Mouse (Mus musculus) monocyte, adult 2 months (primary cell): ENCODE results near the gene Stxbp4.

ENCODE experiments used
- DNase-seq, 2 experiments: peaks; one replicate each; pipeline ENCODE4 v3.0.0; 2022; ENCODE audit warnings: low spot score in 2 of 2, low read depth in 1 of 2

The Stxbp4 gene

DNA sequence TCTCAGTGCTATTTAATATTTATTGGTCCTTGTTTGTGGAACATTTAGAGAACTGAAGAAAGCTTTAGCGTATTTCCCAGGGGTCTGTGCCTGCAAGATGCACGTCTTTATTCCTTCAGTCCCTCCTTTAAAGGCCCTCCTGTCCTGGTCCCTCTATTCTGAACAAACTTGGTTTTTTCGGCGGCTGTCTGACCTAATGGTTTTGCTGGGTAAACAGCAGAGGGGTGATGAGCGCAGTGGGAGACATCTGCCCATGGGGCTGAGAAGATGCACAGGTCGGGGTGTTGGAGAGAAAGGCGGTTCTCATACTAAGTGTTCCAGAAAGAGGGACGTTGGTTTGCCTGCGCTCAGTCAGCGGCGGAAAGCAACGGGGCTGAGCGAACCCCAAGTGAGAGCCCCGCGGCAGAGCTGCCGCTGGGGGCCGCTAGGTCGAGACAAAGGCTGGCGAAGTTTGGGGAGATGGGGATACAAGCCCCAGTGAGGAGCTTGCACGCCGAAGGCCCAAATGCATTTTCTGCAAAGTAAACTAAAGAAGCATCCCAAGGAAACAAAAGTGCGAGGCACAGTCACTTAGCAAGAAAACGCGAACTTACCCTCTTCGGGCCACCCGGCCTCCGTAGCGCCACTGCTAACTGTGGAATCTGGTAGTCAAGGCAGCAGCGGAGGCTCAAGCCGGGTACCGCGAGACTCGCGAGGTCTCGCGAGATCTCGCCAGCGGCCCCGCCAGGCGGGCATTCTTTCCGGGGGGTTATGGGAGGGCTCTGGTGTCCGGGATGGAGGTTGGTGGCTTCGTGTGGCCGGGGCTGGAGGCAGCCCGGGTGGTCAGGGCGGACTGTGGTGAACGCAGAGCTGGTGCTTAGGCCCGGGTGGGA, at the start of gene Stxbp4, which contains the start of gene Cox11:
Gene Stxbp4, minus strand, starts transcription at position 645 of the 872 bp plus-strand sequence.
Gene Cox11, plus strand, starts transcription at position 734 of the 872 bp plus-strand sequence.
- peak; percentile 60 to 76 for DNase-seq

DNA sequence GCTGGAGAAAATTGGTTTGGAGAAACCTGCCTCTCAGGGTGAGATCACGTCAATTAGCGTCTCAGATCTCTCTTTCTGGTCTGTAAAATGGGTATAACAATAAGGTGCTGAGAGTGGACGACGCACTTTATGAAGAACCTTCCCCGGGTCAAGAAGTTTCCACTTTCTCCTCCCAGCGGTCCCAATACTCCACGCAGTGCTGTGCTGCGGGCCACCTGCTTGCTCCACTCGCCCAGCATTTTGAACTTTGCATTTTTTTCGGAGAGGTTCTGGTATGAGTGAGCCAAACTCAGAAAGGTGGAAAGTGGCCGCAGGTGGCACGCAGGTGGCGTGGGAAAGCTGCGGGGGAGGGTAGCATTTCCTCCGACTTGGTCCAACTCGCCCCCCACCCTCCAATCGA, 49.2 kb upstream of the Stxbp4 start:
- no peak for DNase-seq

DNA sequence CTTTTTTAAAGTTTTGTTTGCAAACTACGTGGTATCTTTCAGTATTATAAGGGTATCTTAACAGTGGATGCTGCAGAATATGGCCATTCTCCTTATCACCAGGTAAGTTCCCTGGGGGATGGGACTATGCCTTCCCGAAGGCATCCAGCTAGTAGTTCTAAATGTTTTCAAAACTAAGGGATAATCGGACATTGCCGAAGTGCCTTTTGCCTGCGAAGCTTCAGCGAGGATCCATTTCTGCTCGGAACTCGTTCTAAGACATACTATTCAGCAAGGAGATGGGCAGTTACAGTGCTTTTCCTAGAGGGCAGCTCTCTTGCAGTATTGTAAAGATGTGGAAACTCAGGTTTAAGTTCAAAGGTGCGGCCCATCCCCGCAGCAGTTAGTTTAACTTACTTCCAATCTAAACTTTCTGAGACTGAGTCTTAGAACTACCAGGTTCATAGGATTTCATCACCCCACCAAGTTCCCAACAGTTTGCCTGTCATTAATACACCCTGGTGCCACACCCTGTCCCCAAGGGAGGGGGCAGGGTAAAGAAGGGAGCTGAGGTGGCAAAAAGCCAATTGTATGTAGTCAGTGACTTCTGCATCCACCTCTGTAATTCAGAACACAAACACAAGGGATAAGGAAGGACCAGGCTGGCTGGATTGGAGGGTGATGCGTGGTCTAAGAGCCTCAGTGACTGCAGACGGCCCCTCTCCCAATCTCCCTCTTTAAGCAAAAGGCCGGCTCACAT, 48.6 kb upstream of the Stxbp4 start:
- DNase-seq = no peak

DNA sequence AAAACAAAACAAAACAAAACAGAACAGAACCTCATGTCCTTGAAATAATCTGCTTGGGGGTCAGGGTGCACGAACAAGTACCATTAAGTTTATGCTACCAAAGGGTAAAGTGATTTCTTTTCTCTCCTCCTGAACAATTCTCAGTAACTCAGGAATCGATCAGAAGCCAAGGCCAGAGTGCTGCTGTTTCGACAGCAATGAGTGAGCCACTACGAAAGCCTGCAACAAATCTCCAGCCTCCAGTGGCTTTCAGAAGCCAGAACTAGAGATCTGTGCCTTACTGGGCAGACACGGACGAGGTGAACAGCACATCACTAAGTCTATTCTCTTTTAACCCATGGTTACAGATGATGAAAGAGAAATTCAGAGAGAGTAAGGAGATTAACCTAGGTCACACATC, 47.3 kb upstream of the Stxbp4 start:
- no peak for DNase-seq

DNA sequence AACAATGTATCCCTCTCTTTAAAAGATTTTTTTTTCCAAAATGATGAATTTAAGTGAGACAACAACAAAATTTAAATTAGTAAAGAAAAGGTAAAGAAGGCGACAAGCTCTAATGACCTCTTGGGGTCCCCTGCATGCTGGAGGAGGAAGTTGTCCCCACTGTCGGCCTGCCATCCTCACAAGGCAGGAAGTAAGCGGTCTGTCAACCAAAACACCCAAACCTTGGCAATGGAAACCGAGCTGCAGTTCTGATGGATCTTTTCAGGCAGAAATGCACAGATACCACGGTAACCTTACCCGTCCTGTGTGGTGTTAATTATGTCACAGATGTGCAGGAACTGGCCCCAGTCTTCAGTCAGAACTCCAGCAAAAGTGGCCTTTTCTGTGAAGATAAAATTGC, 46.9 kb upstream of the Stxbp4 start:
- no peak for DNase-seq

DNA sequence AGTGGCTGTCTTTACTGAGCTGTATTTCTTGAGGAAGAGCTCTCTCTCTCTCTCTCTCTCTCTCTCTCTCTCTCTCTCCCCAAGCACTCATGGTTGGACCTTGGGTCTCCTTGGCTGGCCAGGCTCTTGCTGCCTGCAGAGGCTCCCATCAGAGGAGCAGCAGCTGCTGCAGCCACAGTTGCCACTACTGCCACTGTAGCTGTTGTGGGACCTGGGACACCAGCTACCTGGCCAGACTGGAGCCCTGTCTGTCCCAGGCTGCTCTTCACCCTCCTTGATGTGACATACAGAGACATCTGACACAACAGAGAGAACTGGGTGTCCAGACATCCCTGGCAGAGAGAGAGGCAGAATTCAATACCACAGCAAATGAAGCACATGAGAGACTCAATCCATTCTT, 43.3 kb upstream of the Stxbp4 start:
- DNase-seq = no peak

DNA sequence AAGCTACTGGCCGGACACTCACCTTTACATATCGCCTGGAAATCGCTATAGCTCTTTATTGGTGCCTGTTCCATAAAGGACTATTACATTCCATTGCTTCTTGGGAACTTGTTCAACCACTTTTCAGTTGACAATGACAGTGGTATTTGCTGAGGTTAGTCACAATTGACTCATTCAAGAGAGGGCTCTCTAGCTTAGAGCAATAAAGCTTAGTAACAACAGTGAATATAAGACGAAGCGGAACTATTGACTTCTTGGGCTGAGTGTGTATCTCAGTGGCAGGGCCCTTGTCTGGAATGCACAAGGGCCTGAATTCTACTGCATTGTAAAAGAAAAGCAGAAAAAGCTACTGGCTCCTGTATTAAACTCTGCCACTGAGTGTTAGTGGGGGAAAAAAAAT, 40.7 kb upstream of the Stxbp4 start:
- no peak for DNase-seq

DNA sequence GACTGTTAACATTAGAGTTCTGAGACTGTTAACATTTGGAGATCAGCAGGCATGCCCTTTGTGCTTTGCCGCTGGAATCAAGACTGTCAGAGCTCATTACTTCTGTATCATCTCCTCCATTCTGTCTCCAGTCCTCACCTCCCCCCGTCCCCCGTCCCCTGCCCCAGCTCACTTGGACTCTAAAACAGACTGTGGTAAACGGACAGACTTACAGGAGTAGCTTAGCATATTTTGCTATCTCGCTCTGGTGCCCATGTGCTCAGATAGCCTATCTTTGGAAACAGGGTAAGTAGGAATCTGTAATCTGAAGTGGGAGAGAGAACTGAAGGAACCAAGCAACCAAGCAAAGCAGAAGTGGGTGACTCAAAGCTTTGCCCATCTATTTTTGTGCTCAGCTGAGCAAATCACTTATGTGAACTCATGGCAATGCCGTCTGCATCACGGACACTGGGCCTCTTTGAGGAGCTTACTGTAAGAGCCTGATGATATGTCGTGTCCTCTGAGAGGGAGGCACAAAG, 39.9 kb upstream of the Stxbp4 start:
- no peak for DNase-seq

DNA sequence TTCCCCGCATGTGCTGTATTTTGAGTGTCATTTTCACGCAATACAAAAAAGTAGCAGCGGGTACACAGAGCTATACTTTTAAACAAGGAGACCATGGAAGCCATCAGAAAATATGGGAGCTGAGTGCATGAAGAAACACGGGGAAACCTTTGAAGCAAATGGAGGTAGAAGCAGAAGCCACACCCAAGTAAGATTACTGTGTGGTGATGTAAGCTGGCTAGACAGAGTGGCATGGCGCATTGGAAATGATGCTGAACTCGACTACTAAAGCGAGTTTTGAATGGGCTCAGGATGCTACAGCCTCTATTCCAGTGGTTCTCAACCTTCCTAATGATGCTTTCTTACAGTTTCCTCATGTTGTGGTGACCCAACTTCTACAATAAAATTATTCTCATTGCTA, 39.1 kb upstream of the Stxbp4 start:
- DNase-seq = no peak

DNA sequence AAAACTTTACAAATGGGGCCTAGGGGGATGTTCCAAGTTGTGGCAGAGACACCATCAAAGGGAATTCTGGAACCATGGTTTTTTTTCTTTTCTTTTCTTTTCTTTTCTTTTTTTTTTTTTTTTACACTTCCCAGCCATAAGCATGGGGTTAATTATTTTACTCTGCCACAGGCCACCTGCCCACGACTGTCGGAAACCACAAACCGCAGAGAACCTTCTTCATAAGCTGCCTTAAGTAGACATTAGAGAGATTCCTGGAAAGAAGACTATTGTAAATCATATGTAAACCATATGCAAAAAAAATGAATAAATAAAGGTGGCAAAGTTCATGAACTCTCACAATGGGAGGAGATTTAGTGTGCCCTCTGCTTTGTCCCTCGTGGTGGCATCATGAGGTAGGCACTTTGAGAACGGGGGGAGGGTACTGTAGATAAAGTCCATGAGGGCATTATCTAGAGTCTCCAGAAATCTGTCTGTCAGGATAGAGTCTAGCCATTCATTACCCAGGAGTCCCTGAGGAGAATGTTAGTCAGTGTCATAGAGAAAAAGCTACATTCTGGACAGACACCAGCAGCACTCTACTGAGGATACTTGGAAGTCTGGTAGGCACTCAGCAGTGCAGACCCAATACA, 37.7 kb upstream of the Stxbp4 start:
- DNase-seq = no peak

DNA sequence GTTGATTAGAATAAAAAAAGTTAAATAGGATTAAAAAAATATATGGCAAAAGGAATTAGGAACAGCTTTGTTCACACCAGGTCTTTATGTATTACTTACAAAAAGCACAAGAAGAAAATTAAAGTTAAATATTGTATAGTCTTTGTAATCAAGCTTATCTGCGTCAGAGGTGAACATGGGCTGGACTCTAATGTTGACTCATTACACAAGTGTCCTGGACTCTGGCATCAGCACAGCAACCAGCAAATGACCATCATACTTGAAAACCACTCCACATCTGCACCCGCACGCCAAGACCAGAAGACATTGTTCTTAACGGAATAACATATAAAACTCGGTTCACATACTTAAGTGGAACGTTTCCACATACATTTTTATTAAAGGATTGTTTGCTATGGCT, 29.4 kb upstream of the Stxbp4 start:
- no peak for DNase-seq

DNA sequence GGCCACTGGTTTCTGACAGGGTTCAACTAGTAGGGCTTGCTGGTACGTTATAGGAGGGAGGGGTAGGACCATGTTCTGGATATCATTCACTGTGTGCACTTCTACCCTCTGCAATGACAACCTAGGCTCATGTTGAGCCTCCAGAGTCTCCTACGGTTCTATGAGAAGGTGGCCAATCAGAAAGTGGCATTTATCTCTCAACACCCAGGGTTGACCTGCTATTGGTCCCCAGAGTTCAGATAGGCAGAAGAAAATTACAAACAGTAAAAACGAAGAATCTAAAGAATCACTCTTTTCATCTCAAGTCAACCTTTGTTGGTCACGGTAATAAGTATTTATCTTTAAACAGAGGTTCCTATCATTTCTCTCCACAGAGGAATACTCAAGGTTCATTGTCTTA, 29.0 kb upstream of the Stxbp4 start:
- DNase-seq = no peak

DNA sequence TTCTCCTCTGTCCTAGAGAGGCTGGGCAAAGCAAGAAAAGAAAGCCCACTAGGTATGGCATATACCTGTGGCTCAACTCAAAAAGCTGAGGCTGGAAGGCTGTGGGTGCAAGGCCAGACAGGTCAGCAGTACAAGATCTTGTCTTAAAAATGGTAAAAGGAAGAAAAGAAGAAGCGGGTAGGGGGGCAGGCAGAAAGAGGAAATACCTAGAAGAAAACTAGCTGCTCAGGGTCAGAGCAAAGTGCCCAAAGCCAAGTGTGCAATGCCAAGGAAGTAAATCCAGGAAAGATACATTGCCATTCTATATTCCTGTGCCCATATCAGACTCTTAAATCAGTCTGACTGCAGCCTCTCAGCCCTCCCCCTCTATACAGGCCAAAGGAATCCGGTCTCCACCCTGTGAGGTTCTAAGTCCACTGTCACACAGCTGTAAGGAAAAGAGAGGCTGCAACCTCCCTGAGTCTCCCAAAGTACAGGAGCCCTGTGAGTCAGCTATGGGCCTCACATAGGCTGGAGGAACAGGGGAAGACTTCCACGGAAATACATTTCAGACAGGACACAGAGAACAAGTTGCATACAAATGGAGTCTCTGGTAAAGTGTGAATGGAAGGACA, 28.4 kb upstream of the Stxbp4 start:
- DNase-seq = no peak

DNA sequence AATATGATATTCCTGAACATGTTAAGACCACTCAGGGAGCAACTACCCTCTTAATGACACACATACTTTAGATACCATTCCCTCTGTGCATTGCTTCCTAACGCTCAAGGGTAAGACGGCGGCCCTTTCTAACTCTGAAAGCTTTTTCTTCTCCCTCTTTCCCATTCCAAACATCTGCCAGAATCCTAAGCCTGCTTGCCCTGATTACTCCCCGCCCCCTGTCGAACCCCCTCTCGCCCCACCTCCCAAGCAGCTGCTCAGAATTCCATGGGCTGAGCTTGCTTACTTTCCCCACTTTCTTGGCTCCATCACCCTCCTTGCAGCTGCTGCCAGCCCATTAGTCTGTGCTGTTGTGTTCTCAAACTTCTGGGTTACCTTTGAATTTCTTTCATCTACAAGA, 27.3 kb upstream of the Stxbp4 start:
- DNase-seq = no peak

DNA sequence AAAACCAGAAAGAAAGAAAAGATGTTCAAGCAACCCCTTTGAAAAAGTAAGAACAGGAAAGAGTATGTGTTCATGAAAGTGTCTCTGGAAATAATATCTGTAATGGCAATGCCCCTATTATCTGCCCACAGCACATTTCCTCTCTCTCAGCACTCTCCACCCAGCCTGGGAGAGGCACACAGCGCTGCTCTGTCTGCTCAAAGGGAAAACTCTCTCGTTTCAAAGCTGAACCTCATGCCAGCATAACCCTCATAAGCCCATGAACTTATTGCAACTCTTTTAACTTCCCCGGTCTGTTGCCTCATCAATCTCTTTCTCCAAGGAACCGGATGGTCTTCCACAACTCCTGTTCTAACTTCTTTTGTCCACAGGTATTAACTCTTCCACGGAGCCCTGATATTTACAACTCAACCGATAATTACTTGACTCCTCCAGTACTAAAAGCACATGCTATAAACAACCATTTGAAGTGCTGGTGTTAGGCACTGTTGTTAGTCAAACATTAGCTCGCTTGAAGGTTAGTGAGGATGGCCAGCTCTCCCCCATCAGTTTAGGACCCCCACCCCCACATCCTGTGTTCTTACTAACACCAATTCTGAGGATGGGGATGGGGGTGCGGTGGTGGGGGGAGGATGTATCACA, 26.6 kb upstream of the Stxbp4 start:
- no peak for DNase-seq

DNA sequence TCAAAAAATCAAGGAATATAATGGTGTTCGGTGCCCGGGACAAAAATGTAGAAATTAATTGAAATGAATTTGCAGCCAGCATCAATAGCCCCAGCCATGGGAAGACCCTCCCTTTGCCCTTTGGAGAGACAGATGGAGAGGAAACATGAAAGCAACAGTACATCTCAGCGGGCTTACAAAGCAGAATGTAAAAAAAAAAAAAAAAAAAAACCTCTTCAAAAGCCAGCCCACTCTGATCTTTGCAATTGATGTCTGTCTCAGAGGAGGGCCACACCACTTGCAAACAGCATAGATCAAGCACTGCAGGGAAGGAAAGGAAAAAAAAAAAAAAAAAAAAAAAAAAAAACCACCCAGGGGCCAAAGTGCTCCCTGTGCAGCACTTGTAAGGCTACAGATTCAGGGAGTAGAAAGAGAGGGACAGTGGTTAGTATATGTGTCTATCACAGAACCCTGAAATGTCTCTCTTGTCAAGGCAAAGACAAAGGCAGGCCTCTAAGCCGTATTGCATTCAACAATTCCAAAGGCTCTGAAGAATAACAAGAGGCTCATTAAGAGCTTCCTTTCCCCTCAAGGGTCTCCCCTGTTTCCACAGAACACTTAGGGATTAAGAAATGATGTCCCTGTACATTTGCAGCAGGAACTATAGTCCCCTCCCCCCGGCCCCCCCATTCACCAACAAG, 25.9 kb upstream of the Stxbp4 start:
- no peak for DNase-seq

DNA sequence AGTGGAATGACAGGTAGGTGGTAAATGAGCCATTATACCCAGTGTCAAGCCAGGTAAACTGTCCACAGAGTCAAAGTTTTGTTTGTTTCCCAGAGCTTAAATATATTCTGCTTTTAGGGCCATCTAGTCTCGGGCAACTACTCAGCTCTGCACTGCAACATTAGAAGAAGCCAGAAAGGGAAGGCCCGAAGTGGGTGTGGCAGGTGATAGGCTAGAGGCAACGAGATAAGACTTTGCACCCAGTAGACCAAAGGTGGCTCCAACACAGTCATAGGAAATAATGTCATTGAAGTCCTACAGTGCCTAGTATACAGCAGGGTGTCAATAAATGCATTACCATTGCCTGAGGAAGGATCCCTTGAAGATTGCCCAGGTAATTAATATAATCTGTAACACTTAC, 25.2 kb upstream of the Stxbp4 start:
- no peak for DNase-seq

DNA sequence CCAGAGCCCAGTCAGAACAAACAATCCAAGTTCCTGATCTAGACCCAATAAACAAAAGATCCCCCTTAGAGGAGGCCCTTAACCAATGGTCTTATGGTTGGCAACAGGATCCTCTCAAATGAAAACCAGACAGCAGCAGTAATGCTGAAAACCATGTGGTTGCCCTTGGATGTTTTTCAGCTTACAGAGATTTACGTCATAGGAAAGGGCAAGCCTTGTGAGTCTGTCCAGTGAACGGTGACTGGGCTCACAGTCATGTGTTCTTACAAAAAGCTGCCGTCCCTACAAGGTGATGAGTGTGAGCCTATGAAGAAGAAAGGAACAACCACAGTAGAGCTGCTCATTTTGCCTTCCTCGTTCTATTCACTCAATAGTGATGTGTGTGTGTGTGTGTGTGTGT, 22.8 kb upstream of the Stxbp4 start:
- DNase-seq = no peak

DNA sequence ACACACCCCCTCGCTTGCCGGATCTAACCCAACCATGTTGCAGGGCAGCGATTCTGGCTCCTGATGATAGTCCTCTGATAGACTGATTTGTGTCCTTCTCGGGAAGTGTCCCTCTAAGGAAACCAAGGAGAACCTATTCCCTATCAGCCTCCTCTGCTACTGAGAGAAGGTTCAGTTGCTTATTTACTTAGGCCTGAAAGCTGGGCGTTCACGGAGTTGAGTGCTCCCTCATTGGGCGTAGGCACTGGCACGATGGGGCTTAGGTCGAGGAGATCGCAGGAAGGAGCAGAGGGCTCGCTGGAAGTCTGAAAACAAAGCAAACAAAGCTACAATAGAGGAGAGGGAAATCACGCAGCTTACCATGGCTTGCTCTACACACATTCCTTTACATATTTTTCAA, 19.6 kb upstream of the Stxbp4 start:
- no peak for DNase-seq

DNA sequence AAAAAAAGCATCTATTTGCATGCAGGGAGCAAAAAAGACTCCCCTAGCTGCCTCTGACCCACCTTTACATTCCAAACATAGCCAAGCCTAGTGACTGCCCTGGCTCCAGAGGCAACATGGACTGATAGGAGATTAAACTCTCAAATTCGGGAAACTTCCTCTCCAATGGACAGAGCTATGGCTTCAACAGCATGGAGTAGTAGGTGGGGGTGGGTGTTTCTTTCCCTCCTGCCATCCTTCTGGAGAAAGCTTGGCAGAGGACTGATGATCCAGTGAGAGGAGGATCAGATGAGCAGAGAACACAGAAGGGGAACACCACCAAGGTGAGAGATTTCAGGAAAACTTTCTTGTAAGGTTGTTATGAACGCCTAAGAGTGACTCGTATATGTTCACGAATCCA, 14.7 kb upstream of the Stxbp4 start:
- no peak for DNase-seq
